Mouse (Mus musculus): Measurements from ENCODE around the gene Pdss2. TPM values are rescaled to one million over a fixed set of nuclear protein-coding genes. Genes with fewer than 3 reads are reported as not detected.

Gene Pdss2
- polyA plus RNA-seq, 1 experiment: 13.1 TPM

- Histone ChIP-seq H3K9me3 (replicated peaks; ENCODE audit: control insufficient read depth, insufficient read depth, low read length, poor library complexity, severe bottlenecking) (no peaks in the 10 kb centered on the region), H3K9ac (ENCODE audit: low read depth, poor library complexity, severe bottlenecking) (no peak overlapping the region), H3K4me1 (ENCODE audit: control insufficient read depth, insufficient read depth, low read length) (peaks cover 8% of the 10 kb centered on the region), H3K4me3 (ENCODE audit: low read depth, low read length) (no peak overlapping the region), H3K27ac (ENCODE audit: insufficient read depth, low read length) (peak overlapping the region; percentile 67), H3K27me3 (ENCODE audit: control insufficient read depth, insufficient read depth, low read length, poor library complexity, severe bottlenecking) (no peaks in the 10 kb centered on the region), H3K36me3 (ENCODE audit: control insufficient read depth, insufficient read depth, low read length, poor library complexity, severe bottlenecking) (no peaks in the 10 kb centered on the region)
- TF ChIP-seq CTCF (IDR thresholded peaks at IDR 0.05; ENCODE audit: low read depth, low read length) (no peak), EP300 (IDR thresholded peaks at IDR 0.05; ENCODE audit: insufficient read depth, low read depth, low read length) (0 out of 2 replicates have a peak, but pooled peaks have one; percentile 8), POLR2A (IDR thresholded peaks at IDR 0.05; ENCODE audit: insufficient read depth, low read length) (no peak)
These were observed 285.8 kb downstream of the Pdss2 start for GRCm38 (mm10) chr10:43507051-43507450.

GRCm38 (mm10) chr10:43509228-43509627 is 287.9 kb downstream of the Pdss2 start:
- H3K9ac ChIP-seq (ENCODE audit: low read depth, poor library complexity, severe bottlenecking): no peak overlapping the region
- no peaks in the 10 kb centered on the region for H3K9me3 ChIP-seq (replicated peaks; ENCODE audit: control insufficient read depth, insufficient read depth, low read length, poor library complexity, severe bottlenecking)
- no peaks in the 10 kb centered on the region for H3K27me3 ChIP-seq (ENCODE audit: control insufficient read depth, insufficient read depth, low read length, poor library complexity, severe bottlenecking)
- H3K27ac ChIP-seq (ENCODE audit: insufficient read depth, low read length): no peak overlapping the region
- no peak for TF ChIP-seq EP300 (IDR thresholded peaks at IDR 0.05; ENCODE audit: insufficient read depth, low read depth, low read length)
- TF ChIP-seq POLR2A (IDR thresholded peaks at IDR 0.05; ENCODE audit: insufficient read depth, low read length): no peak
- no peak for TF ChIP-seq CTCF (IDR thresholded peaks at IDR 0.05; ENCODE audit: low read depth, low read length)
- H3K4me3 ChIP-seq (ENCODE audit: low read depth, low read length): no peak overlapping the region
- peaks cover 8% of the 10 kb centered on the region for H3K4me1 ChIP-seq (ENCODE audit: control insufficient read depth, insufficient read depth, low read length)
- no peaks in the 10 kb centered on the region for H3K36me3 ChIP-seq (ENCODE audit: control insufficient read depth, insufficient read depth, low read length, poor library complexity, severe bottlenecking)

- peaks cover 8% of the 10 kb centered on the region for H3K4me1 ChIP-seq (ENCODE audit: control insufficient read depth, insufficient read depth, low read length)
- no peak for TF ChIP-seq POLR2A (IDR thresholded peaks at IDR 0.05; ENCODE audit: insufficient read depth, low read length)
- TF ChIP-seq CTCF (IDR thresholded peaks at IDR 0.05; ENCODE audit: low read depth, low read length): no peak
- TF ChIP-seq EP300 (IDR thresholded peaks at IDR 0.05; ENCODE audit: insufficient read depth, low read depth, low read length): no peak
- no peak overlapping the region for H3K27ac ChIP-seq (ENCODE audit: insufficient read depth, low read length)
- no peaks in the 10 kb centered on the region for H3K9me3 ChIP-seq (replicated peaks; ENCODE audit: control insufficient read depth, insufficient read depth, low read length, poor library complexity, severe bottlenecking)
- H3K27me3 ChIP-seq (ENCODE audit: control insufficient read depth, insufficient read depth, low read length, poor library complexity, severe bottlenecking): no peaks in the 10 kb centered on the region
- H3K4me3 ChIP-seq (ENCODE audit: low read depth, low read length): no peak overlapping the region
- H3K36me3 ChIP-seq (ENCODE audit: control insufficient read depth, insufficient read depth, low read length, poor library complexity, severe bottlenecking): no peaks in the 10 kb centered on the region
- no peak overlapping the region for H3K9ac ChIP-seq (ENCODE audit: low read depth, poor library complexity, severe bottlenecking)
These were observed 291.7 kb downstream of the Pdss2 start for GRCm38 (mm10) chr10:43512976-43513375.

Other genes starting within 250 kb of the Pdss2 start
- 0.30 and 0.36 TPM in 2 replicates for gene Sobp, start 47.0 kb upstream of the Pdss2 start, polyA plus RNA-seq (2011; ENCODE audit: insufficient read depth, insufficient read length, low read depth, missing spikeins)
- gene 9030612E09Rik, start 46.8 kb upstream of the Pdss2 start, polyA plus RNA-seq (2011; ENCODE audit: insufficient read depth, insufficient read length, low read depth, missing spikeins): not detected in 2 replicates